Mouse (Mus musculus) erythroblast, embryonic 14.5 days (primary cell): ENCODE measurements around the gene Rundc1. TPM values are rescaled to one million over a fixed set of nuclear protein-coding genes. Genes with fewer than 3 reads are reported as not detected.
"Not testable (repeated sequence)": the region's sequence is repeated elsewhere in the genome, so short reads cannot be mapped to it uniquely, and the experiment has no call there.

ENCODE experiments used
- H3K27me3 ChIP-seq: 2 replicates; pipeline ENCODE4 v1.6.1; 2012; ENCODE audit warnings: inconsistent platforms; ENCODE audit not compliant: control insufficient read depth
- H3K36me3 ChIP-seq: 2 replicates; pipeline ENCODE4 v1.6.1; 2012; ENCODE audit warnings: mild to moderate bottlenecking, inconsistent platforms; ENCODE audit not compliant: control insufficient read depth
- H3K4me1 ChIP-seq: 2 replicates; pipeline ENCODE4 v1.6.1; 2012; ENCODE audit warnings: inconsistent platforms; ENCODE audit not compliant: control insufficient read depth
- H3K4me3 ChIP-seq: replicated peaks from 2 replicates; pipeline ENCODE3; 2012; ENCODE audit warnings: moderate library complexity, mild to moderate bottlenecking, inconsistent platforms
- H3K9me3 ChIP-seq: 2 replicates; pipeline ENCODE4 v1.6.1; 2012; ENCODE audit warnings: low read length, inconsistent platforms, mixed read lengths; ENCODE audit not compliant: control insufficient read depth
- GATA1 ChIP-seq: IDR thresholded peaks from 2 replicates; pipeline ENCODE4 v1.6.1; 2012; ENCODE audit warnings: low read length, inconsistent platforms, mixed read lengths
- TAL1 ChIP-seq: IDR thresholded peaks from 3 replicates; pipeline ENCODE4 v1.6.1; 2012; ENCODE audit warnings: low read length, inconsistent platforms, mixed read lengths
- polyA plus RNA-seq: library from polyadenylated mRNA; stranded (reverse); fragments of >175 nt; gene quantifications from 2 replicates; pipeline ENCODE4 v1.2.3, GENCODE M21; 2012

The Rundc1 gene
- polyA plus RNA-seq, 1 experiment, result 0.20 TPM

- Histone ChIP-seq H3K4me3 (no peak overlapping the region), H3K4me1 (peaks cover 36% of the 10 kb centered on the region), H3K36me3 (no peaks in the 10 kb centered on the region), H3K9me3 (no peaks in the 10 kb centered on the region), H3K27me3 (peaks cover 77% of the 10 kb centered on the region)
- TF ChIP-seq GATA1, result no peak
- no peak for TF ChIP-seq TAL1
Measured at GRCm38 (mm10) chr11:101470206-101470605, 45.3 kb downstream of the Rundc1 start.

GRCm38 (mm10) chr11:101471926-101472325 is 47.0 kb downstream of the Rundc1 start:
- TF ChIP-seq GATA1, result no peak
- no peak for TF ChIP-seq TAL1
- Histone ChIP-seq H3K4me3 (no peak overlapping the region), H3K36me3 (no peaks in the 10 kb centered on the region), H3K4me1 (peaks cover 20% of the 10 kb centered on the region), H3K27me3 (peaks cover 60% of the 10 kb centered on the region), H3K9me3 (no peaks in the 10 kb centered on the region)

- H3K4me1 ChIP-seq, result peaks cover 16% of the 10 kb centered on the region
- no peaks in the 10 kb centered on the region for H3K36me3 ChIP-seq
- H3K9me3 ChIP-seq, result no peaks in the 10 kb centered on the region
- TF ChIP-seq TAL1 (no peak), GATA1 (no peak)
- H3K4me3 ChIP-seq, result no peak overlapping the region
- H3K27me3 ChIP-seq, result peaks cover 56% of the 10 kb centered on the region
Measured at GRCm38 (mm10) chr11:101472336-101472735, 47.5 kb downstream of the Rundc1 start.

GRCm38 (mm10) chr11:101473686-101474085 is 48.8 kb downstream of the Rundc1 start:
- H3K27me3 ChIP-seq, result peaks cover 42% of the 10 kb centered on the region
- not testable (repeated sequence) for H3K9me3 ChIP-seq, H3K4me1 ChIP-seq, H3K4me3 ChIP-seq, H3K36me3 ChIP-seq

GRCm38 (mm10) chr11:101474298-101474697 is 49.4 kb downstream of the Rundc1 start:
- H3K4me3 ChIP-seq, result no peak overlapping the region
- TF ChIP-seq TAL1, result no peak
- no peak for TF ChIP-seq GATA1
- peaks cover 42% of the 10 kb centered on the region for H3K27me3 ChIP-seq
- H3K36me3 ChIP-seq, result no peaks in the 10 kb centered on the region
- no peaks in the 10 kb centered on the region for H3K9me3 ChIP-seq
- peaks cover 2% of the 10 kb centered on the region; the same call in 1 of the 2 replicates for H3K4me1 ChIP-seq

GRCm38 (mm10) chr11:101476361-101476760 is 51.5 kb downstream of the Rundc1 start:
- H3K4me3 ChIP-seq, H3K36me3 ChIP-seq, H3K4me1 ChIP-seq, H3K9me3 ChIP-seq: not testable (repeated sequence)
- peaks cover 22% of the 10 kb centered on the region for H3K27me3 ChIP-seq

GRCm38 (mm10) chr11:101477194-101477551 is 52.3 kb downstream of the Rundc1 start:
- Histone ChIP-seq H3K9me3 (no peaks in the 10 kb centered on the region), H3K36me3 (no peaks in the 10 kb centered on the region), H3K4me1 (peaks cover 11% of the 10 kb centered on the region), H3K4me3 (no peak overlapping the region), H3K27me3 (peaks cover 15% of the 10 kb centered on the region)
- TF ChIP-seq TAL1 (no peak), GATA1 (no peak)

- Histone ChIP-seq H3K4me3 (no peak overlapping the region), H3K27me3 (peaks cover 10% of the 10 kb centered on the region), H3K9me3 (no peaks in the 10 kb centered on the region), H3K36me3 (no peaks in the 10 kb centered on the region), H3K4me1 (peaks cover 11% of the 10 kb centered on the region)
- TF ChIP-seq TAL1 (no peak), GATA1 (no peak)
Measured at GRCm38 (mm10) chr11:101477552-101478211, 52.8 kb downstream of the Rundc1 start.

GRCm38 (mm10) chr11:101479171-101479635 is 54.3 kb downstream of the Rundc1 start:
- H3K4me1 ChIP-seq, result peaks cover 20% of the 10 kb centered on the region

GRCm38 (mm10) chr11:101480912-101481311 is 56.0 kb downstream of the Rundc1 start:
- no peaks in the 10 kb centered on the region for H3K9me3 ChIP-seq
- H3K36me3 ChIP-seq, result no peaks in the 10 kb centered on the region; the same call in 1 of the 2 replicates
- no peak for TF ChIP-seq GATA1
- TF ChIP-seq TAL1, result no peak
- H3K4me3 ChIP-seq, result no peak overlapping the region
- H3K27me3 ChIP-seq, result peaks cover 6% of the 10 kb centered on the region
- peaks cover 37% of the 10 kb centered on the region for H3K4me1 ChIP-seq

More at GRCm38 (mm10) chr11:101479171-101479635, 54.3 kb downstream of the Rundc1 start:
- TF ChIP-seq GATA1 (no peak), TAL1 (no peak)
- Histone ChIP-seq H3K4me3 (no peak overlapping the region), H3K27me3 (peaks cover 6% of the 10 kb centered on the region), H3K9me3 (no peaks in the 10 kb centered on the region), H3K36me3 (no peaks in the 10 kb centered on the region)
